Mouse (Mus musculus) cerebellum, adult 8-10 months (tissue): Measurements from ENCODE around the gene Zfhx3.

Experiments
- DNase-seq: peaks from one replicate; pipeline ENCODE4 v3.0.0; 2022

Gene Zfhx3

DNA sequence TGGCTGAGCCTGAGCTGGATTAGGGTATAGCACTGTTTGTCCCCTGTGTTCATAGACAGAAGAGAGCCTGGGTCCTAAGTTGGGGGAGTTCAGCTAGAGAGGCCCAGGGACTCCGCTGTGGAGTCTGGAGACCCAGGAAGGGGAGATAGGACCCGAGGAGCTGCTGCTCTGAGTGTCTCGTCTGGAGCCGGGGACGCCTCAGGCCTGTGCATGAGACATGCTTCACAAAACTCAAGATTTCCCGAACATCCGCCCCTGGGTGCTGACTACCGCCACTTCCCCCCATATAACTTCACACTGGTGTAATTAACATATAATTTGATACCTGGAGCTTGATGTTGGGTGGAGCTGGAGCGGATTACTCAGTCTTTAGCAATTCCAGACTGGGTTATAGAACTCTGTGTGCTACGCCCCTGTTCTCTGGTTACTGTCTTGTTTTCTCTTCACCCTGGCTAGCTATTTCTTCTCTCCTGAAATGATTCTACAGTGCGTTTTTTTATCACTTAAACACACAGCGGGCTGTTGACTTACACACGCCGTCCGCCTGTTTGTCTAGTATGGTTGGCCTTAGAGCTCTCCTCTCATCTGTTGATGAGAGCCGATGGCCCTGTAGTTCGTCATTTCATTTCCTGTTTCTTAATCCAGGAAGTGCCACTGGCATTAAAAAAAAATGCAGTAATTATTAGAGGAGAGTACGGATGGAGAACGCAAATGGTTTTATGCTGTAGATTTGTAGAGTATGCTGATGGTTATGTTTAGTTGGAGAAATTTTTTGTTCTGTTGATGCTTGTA is 822.2 kb downstream of the Zfhx3 start:
- DNase-seq = no peak

DNA sequence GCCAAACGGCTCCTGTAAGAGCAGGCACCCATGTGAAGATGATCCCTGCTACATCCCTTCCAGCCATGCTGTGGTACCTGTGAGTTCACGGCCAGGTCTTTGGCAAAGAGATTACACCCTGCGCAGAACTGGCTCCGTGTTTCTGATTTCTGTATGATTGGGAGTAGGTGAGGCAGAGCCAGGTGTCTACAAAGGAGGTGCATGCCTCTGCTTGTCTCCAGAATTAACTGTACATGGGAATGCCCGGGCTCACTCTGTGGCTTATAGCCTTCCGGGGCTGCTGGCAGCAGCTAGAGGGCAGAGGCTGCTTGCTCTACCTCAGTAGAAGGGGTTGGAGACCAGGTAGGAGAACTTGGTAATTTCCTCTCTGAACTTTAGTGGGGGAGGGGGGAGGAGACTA is 823.7 kb downstream of the Zfhx3 start:
- no peak for DNase-seq

DNA sequence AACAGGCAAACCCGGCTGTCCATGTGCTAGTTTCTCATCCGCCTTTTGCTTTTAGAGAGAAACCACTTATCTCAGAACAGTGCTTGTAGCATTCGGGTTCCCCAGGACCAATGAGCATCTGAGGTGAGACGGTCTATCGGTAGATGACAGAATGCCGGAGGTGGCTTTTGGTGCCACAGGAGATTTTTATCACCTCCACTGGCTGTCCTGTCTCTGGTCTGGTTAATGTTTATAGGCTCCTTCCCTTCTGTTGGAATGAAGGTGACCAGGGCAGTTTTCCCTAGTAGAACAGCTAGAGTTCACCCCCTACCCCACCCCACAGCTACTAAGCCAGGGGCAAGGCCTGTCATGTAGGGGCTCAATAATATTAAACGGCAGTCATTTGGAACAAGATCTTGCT is 825.6 kb downstream of the Zfhx3 start:
- no peak for DNase-seq

DNA sequence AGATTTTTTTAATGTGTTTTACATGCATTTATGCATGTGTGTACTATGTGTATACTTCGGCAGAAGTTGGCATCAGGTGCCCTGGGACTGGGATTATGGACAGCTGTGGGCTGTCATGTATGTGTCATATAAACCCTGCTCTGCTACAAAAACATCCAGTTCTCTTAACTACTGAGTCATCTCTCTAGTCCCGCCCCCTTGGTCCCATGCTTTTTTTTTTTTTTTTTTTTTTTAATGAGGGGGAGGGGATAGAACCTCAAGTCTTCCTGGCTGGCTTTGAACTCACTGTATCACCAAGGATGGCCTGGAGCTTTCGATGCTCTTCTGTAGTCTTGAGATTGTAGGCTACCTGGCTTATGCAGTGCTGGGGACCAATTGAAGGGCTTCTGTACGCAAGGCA is 827.9 kb downstream of the Zfhx3 start:
- no peak for DNase-seq

DNA sequence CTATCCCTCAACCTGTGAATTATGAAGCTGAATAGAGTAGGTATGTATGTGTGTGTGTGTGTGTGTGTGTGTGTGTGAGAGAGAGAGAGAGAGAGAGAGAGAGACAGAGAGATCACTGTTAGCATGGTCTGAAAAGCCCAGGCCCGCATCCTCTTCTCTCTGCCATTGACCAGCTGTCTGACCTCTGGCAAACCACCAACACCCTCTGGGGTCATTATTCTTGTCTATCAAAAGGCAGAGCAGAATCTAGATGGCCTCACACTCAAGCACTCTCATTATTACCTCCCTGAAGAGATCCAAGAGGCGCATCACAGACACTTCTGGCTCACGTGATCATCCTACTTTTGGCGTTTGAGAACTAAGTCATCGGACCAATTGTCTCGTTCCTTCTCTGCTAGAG is 831.0 kb downstream of the Zfhx3 start:
- no peak for DNase-seq

DNA sequence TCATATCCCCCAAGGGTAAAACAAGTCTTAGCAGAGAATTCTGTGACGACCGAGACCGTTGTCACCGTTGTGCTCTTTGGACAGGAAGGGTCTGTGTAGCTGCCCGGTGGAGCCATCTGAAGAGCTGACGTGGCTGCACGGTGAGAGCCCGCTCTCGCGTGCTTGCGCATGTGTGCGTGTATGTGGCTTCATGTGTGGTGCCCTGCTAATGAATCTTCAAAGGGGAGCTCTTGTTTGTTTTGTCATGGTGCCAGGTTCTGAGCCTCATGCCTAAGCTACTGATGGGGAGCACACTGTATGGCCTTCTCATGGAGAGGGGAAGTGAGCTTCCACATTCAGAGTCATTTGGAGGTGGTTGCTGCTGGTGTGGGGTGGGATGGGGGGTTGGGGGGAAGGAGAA is 835.6 kb downstream of the Zfhx3 start:
- DNase-seq = no peak

DNA sequence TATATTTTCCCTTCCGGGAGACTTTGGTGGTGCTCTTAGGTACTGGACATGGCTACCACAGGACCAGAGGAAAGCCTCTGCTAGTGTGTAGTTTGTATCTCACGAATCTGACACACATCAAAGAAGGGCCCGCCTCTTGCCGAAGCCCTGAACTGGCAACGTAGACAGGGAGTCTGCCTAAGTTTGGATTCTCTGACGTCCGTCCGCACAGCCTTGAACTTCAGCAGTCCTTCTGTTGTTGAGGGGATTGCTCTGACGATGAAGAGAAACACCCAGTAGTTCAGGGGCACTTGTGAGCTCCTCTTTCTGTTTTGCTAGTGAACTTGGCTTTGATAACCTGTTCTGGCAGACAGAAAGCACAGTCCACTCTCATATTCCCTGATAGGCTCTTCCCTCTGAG is 836.1 kb downstream of the Zfhx3 start:
- no peak for DNase-seq

DNA sequence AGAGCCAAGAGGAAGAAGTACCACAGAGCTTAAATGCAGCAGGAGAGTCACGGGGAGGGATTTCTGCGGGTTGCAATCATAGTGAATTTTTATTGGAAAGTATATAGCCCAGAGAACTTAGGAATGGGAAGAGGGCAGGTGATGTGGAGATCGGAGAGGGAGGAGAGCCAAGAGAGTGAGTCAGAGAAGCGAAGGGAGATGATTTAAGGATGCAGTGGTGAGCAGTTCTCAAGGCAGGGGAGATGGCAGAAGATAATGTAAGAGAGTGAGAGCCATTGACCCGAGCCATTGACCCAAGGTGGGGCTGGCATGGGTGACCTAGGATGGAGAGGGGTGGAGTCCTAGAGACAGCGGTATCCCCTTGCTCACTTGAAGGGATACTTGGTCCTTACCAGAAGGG is 838.3 kb downstream of the Zfhx3 start:
- DNase-seq = no peak

DNA sequence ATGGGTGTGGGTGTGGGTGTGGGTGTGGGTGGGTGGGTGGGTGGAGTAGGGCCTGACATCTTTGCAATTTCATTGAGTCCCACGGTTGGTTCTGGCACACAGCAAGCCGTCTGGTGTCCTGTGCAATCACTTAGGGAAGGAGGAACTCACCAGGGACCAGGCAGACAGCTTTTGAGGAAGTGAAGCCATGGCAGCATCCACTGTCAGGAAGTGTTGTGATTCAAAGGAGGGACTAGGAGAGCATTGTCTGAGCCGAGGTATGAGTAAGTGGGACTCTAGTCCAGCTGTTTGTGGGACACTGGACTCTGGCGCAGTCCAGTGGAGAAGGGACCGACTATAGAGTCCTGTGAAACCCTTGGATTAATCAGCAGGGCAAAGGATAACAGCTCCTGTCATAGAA is 838.7 kb downstream of the Zfhx3 start:
- DNase-seq = no peak

DNA sequence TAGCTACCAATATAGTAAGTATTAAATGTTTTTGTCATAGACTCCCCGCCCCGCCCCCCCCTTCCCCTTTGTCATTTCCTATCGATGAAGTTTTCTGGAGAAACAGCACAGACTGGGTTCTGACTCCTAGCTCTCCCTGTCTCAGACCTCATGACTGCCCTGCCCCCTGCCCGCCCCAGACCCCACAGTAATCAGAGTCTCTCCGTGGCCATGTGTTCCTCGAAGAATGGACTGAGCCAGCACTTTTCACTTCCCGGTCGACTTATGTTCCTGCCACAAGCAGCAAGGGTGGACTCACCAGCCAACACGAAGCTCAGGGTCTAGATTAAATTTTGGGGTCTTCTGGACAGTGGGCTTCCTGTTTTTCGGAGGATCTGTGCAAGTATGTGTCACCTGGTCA is 840.7 kb downstream of the Zfhx3 start:
- DNase-seq = no peak

DNA sequence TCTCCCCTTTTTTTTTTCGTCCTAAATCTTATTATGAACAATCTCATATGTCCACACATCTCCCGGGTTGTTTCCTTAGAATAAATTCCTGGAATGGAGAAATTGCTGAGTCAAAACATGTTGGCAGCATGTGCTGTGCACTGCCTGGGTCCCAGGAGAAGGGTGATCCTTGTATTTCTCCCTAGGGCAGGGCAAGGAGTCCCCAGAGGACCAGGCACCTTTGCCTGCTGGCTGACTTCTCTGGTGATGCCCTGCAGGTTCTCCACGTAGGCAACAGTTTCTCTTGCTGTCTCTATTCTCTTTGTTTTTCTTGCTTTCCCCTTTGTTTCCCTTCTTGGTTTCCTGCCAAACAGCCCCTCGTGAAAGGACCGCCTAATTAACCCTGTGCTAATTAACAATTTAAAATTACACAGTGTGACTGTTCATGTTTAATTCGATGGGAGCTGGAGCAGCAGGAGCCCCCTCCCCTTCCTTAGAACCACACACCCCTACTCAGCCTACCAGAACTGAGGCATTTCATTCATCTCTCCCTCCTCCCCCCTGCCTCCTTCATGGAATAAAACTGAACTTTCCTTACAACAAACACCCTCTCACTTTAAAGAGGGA is 845.8 kb downstream of the Zfhx3 start:
- DNase-seq = no peak

DNA sequence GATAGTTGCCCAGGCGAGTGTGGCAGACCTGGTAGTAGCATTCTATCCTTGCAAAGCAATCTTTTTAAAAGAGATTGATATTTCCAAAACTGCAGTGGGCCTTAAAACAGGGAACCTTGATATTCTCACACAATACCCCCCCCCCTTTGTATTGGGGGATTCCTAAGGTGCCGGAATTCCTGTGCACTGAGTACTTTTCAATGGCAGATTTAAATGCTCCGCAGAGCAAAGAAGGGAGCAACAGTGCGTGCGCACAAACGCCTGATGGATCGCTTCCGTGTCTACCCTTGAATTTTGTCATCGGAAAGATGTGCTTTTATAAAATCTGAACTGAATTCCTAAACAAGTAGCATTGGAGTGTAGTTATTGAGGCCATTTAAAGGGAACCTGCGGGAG is 846.3 kb downstream of the Zfhx3 start:
- no peak for DNase-seq

DNA sequence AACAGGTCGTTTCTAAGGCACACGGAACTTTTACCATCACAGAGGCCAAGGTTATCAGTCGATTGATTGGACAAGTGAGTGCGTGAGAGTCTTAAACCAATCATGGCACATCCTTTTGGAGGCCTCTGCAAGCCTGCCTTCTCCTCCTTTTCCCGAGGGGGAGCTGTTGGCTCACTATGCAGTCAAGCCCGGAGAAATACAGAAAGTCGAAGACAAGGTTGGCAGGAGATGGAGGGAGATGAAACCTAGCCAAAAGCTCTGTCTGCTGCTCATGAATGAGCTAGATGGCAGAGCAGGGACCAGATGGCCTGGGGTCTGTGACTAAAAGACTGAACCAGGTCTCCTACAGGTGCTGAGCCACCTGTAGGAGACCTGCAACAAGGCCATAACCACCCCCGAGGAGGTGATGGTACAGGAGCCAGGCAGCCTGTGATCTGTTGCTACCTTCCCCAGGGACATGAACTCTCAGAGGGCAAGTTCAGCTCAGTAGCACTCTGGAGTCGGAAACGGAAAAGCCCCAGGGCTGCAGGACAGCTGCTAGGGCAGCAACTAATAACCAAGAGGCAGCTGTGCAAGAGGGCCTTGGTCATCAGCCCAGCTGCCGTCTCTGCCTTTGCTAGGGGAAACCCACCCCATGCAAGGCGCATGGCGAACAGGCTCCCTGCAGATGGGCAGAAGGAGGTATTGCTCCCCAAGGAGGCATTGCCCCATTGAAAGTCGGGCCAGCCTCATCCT is 848.3 kb downstream of the Zfhx3 start:
- peak; percentile 4 for DNase-seq

DNA sequence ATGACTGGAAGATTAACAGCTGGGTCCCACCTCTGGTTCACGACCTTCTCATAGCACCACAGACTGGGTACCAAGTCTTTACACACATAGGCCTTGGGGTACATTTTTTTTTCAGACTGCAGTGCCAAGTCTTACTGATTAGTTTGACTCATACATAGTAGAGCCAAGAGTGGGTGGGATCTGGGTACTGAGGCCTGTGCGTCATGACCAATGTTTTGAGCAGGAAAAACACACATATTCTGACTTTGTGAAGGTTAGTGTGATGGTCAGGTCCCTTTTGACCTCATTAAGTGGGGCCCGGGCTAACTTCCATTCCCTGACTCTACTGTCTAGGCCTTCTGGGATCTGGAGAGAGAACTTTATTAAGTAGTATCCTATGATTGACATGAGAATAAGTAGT is 853.6 kb downstream of the Zfhx3 start:
- DNase-seq = no peak

DNA sequence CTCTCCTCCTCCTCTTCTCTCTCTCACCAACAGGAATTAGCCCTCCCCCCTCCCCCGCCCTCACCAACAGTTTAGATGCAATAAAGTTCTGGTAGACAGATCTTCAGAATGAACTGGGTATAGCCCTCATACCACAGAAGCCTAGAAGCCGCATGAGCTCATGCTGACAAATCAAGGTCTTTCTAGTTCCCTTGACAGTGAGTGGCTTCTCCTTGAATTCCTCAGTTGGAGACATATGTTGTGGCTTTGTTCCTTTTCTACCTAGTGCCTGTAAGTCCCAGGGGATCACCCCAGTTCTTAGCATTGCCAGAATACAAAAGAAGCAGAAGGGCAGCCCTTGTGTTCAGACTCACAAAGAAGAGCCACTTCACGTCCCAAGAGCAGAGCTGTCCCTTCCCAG is 854.4 kb downstream of the Zfhx3 start:
- no peak for DNase-seq

DNA sequence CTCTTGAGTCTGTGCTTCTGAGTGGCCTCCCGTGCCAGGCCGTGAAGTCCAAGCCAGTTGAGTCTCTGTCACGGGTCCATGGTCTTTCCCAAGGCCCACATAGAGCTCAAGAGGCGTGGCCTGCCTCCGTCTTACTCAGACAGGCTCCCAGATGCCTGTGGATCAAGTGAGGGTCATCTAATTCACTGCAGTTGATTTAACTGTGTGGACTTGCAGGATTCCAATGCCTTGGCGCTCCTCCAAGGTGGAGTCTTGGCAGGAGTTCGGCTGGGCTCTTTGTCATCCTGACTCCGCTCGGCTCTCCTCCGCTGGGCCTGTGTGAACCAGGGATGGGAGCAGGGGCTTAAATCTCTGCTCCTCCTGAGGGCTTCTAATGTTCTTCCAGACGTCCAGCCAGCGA is 855.6 kb downstream of the Zfhx3 start:
- peak; percentile 16 for DNase-seq

DNA sequence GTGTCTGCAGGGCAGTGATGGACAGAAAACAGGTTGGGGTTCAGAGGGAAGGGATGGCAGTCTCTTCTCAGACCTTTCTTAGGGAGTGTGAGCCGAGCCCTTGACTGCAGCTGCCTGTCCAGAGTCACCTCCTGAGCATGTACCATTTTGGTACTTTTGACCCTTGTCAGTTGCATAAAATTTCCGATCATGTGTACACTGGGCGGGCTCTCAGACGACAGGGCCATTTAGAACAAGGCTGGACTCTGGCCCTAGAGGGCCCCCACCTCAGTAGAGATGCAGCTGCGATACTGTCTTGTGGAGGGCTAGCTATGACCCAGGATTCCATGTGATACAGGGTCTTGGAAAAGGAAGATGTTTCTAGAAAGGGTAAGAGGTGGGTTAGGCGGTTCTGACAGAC is 856.8 kb downstream of the Zfhx3 start:
- no peak for DNase-seq

DNA sequence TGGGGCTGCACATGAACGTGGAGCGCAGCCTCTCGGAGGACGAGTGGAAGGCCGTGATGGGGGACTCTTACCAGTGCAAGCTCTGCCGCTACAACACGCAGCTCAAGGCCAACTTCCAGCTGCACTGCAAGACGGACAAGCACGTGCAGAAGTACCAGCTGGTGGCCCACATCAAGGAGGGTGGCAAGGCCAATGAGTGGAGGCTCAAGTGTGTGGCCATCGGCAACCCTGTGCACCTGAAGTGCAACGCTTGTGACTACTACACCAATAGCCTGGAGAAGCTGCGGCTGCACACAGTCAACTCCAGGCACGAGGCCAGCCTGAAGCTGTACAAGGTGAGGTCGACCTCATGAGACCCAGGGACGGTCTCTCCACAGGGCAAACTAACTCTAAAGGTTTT is 857.9 kb downstream of the Zfhx3 start:
- DNase-seq = no peak

DNA sequence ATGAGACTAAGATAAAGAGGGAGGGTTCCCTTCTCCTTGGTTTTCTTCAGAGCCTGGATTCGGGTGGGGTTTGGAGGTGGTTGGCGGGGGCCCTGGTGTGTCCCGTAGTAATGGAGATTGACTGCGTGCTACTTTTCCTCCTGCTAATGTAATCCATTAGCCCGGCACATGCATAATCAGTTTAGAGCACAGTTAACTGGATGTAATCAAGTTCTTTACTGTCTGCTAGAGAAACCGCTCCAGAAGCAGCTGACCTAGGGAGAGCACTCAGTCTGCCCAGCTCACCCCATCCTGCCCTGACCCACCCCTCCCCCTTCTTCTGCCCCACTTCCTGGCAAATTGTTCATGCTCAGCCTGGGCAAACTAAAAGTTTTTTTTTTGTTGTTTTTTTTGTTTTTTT is 860.6 kb downstream of the Zfhx3 start:
- no peak for DNase-seq

DNA sequence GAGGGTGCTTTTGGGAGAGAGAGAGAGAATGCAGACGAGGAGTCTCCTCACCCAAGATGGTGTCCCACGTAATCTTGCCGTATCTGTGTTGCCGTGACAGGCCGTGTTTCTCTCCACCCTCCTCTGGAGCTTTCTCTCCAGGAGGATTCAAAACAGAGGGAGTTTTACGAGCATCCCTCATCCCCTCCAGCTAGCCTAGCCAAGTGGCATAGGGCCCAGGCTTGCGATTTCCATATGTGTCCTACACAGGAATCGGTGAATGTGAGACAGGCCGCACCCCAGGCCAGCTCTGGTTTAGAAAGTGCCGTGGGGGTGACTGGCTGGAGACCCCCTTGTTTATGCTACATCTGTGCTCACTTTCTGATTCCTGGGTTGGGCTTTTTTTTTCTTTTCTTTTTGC is 869.2 kb downstream of the Zfhx3 start:
- DNase-seq = no peak

DNA sequence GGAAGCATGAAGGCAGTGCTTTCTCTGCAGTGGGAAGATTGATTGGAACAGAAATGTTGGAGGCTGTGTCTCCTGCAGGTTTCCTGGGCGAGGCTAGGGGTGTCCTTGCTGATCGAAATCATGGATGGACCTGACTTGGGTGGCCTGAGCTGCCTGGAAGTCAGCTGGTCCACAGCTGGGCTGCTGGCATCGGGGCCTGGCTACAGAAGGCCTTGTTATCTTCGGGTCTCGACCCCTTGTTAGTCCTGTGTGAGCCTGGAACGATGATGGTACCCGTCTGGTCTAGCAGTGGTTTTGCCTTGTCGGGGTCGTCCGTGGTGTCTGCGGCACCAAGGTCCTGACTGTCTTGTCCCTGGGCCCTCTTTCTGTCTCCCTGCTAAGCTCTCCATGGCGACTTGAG is 870.9 kb downstream of the Zfhx3 start:
- DNase-seq = no peak

DNA sequence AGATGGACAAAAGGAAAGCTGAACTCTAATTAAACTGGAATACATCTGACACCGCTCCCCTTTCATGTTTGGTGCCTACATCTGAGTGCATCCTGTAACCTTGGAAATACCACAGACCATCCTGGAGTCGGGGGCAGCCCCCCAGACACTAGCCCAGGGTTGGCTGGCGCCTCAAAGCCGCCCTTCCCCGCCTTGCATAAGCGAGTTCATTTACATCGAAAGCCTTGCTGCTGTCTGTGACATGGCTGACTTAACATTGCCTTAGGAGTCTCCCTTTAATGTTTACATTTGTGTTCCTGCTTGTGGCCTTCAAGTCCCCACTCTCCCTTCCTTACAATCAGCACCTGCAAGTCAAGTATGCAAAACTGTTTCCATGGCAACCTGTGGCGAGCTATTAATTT is 876.8 kb downstream of the Zfhx3 start:
- no peak for DNase-seq

DNA sequence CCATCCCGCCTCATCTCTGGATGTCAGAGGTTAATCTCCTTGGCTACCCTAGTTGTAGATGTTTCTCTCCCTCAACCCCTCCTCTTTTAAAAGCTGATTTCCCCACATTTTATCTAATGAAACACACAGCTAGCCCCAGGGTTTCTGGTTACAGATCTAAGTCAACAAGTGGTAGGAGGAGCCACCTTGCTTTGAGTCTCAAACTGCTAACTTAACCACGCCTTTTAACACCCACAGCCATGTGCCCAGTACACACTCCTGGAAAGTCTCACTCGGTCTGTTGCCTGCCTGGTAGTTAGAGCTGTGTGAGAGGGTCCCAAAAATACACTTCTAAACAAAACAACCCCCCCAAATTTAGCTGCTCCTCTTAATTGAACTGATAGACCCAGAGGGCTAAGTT is 877.4 kb downstream of the Zfhx3 start:
- no peak for DNase-seq

DNA sequence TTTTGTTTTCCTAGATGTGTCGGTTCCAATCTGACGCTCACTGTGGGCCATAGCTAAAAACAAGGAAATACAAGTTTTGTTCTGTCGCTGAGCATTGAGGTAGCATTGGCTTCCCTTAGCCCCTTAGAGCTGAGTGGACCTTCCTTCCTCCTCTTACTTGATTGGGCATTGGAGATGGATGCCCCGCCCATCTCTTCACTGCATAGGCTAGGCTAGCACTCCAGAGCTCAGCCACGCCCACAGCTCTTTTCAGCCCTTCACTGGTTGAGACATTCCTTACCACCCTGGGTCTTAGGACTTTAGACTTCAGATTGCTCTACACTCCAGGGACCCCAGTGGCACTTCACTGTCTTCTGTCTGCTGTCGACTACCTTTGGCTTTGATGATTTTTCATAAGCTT is 878.2 kb downstream of the Zfhx3 start:
- DNase-seq = no peak
